Mouse (Mus musculus) testis, adult 2 months (tissue): Measurements from ENCODE around the gene 2310022A10Rik. TPM values are rescaled to one million over a fixed set of nuclear protein-coding genes. Genes with fewer than 3 reads are reported as not detected.

Source experiments
- H3K27ac ChIP-seq: fragments of 200-500 bp; 2 replicates; pipeline ENCODE4 v1.5.1; 2012; ENCODE audit warnings: low read depth, low read length; ENCODE audit not compliant: control insufficient read depth, insufficient read depth
- H3K27me3 ChIP-seq: fragments of 200-500 bp; 2 replicates; pipeline ENCODE4 v1.6.1; 2012; ENCODE audit warnings: mild to moderate bottlenecking, low read length, moderate library complexity; ENCODE audit not compliant: control insufficient read depth, insufficient read depth
- H3K36me3 ChIP-seq: fragments of 200-500 bp; 2 replicates; pipeline ENCODE4 v1.6.1; 2012; ENCODE audit warnings: mild to moderate bottlenecking, low read length; ENCODE audit not compliant: control insufficient read depth, insufficient read depth
- H3K4me1 ChIP-seq: fragments of 200-500 bp; 2 replicates; pipeline ENCODE4 v1.6.1; 2012; ENCODE audit warnings: low read length; ENCODE audit not compliant: control insufficient read depth, insufficient read depth
- H3K4me3 ChIP-seq: fragments of 200-500 bp; 2 replicates; pipeline ENCODE4 v1.5.1; 2012; ENCODE audit warnings: low read depth, mild to moderate bottlenecking, low read length, moderate library complexity, mixed read lengths; ENCODE audit not compliant: control insufficient read depth
- CTCF ChIP-seq: fragments of 200-500 bp; IDR thresholded peaks from 2 replicates; pipeline ENCODE4 v1.5.1; 2012; ENCODE audit warnings: low read depth, mild to moderate bottlenecking, inconsistent platforms, low read length, moderate library complexity; ENCODE audit not compliant: control insufficient read depth, insufficient read depth, insufficient replicate concordance
- POLR2A ChIP-seq: fragments of 200-500 bp; IDR thresholded peaks from 2 replicates; pipeline ENCODE4 v1.6.1; 2012; ENCODE audit warnings: low read depth, mild to moderate bottlenecking, inconsistent platforms, low read length, moderate library complexity; ENCODE audit not compliant: control insufficient read depth
- polyA plus RNA-seq: library from polyadenylated mRNA; depleted of rRNA; stranded (reverse); fragments of >200 nt; gene quantifications from 2 replicates; pipeline ENCODE4 v1.2.3, GENCODE M21; 2012

The 2310022A10Rik gene
- polyA plus RNA-seq, 1 experiment: 27.6 TPM

- Histone ChIP-seq H3K36me3 (no peaks in the 10 kb centered on the region), H3K4me1 (peaks cover 22% of the 10 kb centered on the region), H3K27ac (no peak overlapping the region), H3K4me3 (no peak overlapping the region), H3K27me3 (no peaks in the 10 kb centered on the region)
- TF ChIP-seq CTCF (peak; percentile 15; the same call in 1 of the 2 replicates), POLR2A (no peak)
These were observed 32.9 kb upstream of the 2310022A10Rik start for GRCm38 (mm10) chr7:27520104-27520503.

GRCm38 (mm10) chr7:27520599-27520998 is 32.4 kb upstream of the 2310022A10Rik start:
- no peaks in the 10 kb centered on the region for H3K36me3 ChIP-seq
- TF ChIP-seq CTCF: no peak
- H3K4me3 ChIP-seq: peak overlapping the region; percentile 30
- H3K27ac ChIP-seq: no peak overlapping the region
- no peaks in the 10 kb centered on the region for H3K27me3 ChIP-seq
- H3K4me1 ChIP-seq: peaks cover 19% of the 10 kb centered on the region

DNA sequence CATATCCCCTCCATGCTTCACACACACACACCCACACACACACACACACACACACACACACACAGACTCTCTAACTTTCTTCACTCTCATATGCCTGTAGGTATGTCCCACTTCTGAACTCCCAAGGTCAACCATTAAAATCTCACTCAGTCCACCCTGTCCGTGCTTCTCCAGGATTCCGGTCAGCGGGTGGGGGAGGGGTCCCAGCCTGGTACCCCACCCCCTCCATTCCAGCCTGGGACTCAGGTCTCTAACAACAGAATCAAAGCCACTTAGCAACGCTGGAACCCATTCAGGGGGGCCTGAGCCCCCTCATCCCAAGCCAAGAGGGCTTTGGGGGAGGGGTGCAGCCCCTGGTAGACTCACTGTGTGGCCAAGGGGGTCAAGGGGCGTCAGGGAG is 30.1 kb upstream of the 2310022A10Rik start, which contains the start of gene Hipk4:
Hipk4 (plus strand) TSS at position 301 of the 400 bp plus-strand sequence.
- Histone ChIP-seq H3K4me1 (peaks cover 12% of the 10 kb centered on the region), H3K27ac (no peak within 1 kb of the TSS; the same call in 1 of the 2 replicates), H3K36me3 (no peaks in the 10 kb centered on the region), H3K4me3 (peak within 1 kb of the TSS; percentile 80), H3K27me3 (no peaks in the 10 kb centered on the region)
- TF ChIP-seq CTCF (no peak), POLR2A (no peak)

- TF ChIP-seq CTCF (no peak), POLR2A (no peak)
- Histone ChIP-seq H3K4me3 (peak overlapping the region; percentile 80), H3K36me3 (no peaks in the 10 kb centered on the region), H3K27me3 (no peaks in the 10 kb centered on the region), H3K27ac (no peak overlapping the region), H3K4me1 (peaks cover 12% of the 10 kb centered on the region)
These were observed 29.2 kb upstream of the 2310022A10Rik start for GRCm38 (mm10) chr7:27523805-27524204.

- TF ChIP-seq POLR2A: no peak
- peak; percentile 95 for TF ChIP-seq CTCF
- Histone ChIP-seq H3K4me1 (peaks cover 15% of the 10 kb centered on the region), H3K4me3 (peak overlapping the region; percentile 80), H3K27me3 (no peaks in the 10 kb centered on the region), H3K27ac (no peak overlapping the region), H3K36me3 (no peaks in the 10 kb centered on the region)
These were observed 26.8 kb upstream of the 2310022A10Rik start for GRCm38 (mm10) chr7:27526039-27526827.

GRCm38 (mm10) chr7:27529070-27529469 is 24.0 kb upstream of the 2310022A10Rik start:
- no peaks in the 10 kb centered on the region for H3K27me3 ChIP-seq
- TF ChIP-seq CTCF (no peak), POLR2A (no peak)
- H3K36me3 ChIP-seq: no peaks in the 10 kb centered on the region
- H3K4me1 ChIP-seq: peaks cover 4% of the 10 kb centered on the region
- H3K27ac ChIP-seq: no peak overlapping the region
- H3K4me3 ChIP-seq: no peak overlapping the region

DNA sequence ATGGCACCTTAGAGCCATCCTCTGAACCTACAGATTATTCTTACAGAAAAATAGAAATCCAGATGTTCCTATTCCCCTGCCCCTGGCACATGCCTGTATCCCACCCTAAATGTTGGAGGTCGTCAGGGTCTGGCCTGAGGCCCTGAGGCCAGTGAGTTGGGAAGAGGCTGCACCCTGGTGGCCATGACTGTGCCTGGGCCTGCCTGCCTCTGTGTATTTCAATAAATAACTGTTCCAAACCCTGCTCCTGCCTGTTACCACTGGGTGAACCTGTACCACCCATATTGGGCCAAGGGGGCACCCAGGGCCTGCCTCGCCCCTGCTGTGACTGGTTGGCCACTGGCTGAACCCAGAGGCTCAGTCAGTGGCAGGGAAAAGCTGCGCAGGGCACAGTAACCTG is 22.1 kb upstream of the 2310022A10Rik start:
- Histone ChIP-seq H3K4me1 (peaks cover 4% of the 10 kb centered on the region), H3K27ac (no peak overlapping the region), H3K36me3 (no peaks in the 10 kb centered on the region), H3K4me3 (no peak overlapping the region), H3K27me3 (no peaks in the 10 kb centered on the region)
- TF ChIP-seq POLR2A: no peak
- TF ChIP-seq CTCF: 0 out of 2 replicates have a peak, but pooled peaks have one; percentile 20

- H3K27me3 ChIP-seq: no peaks in the 10 kb centered on the region
- H3K27ac ChIP-seq: no peak overlapping the region
- peaks cover 4% of the 10 kb centered on the region for H3K4me1 ChIP-seq
- TF ChIP-seq POLR2A (no peak), CTCF (no peak)
- no peak overlapping the region for H3K4me3 ChIP-seq
- H3K36me3 ChIP-seq: no peaks in the 10 kb centered on the region
These were observed 21.3 kb upstream of the 2310022A10Rik start for GRCm38 (mm10) chr7:27531707-27532106.
